Mouse (Mus musculus) liver, postnatal 0 days (tissue): ENCODE measurements around the gene Rin3. TPM values are rescaled to one million over a fixed set of nuclear protein-coding genes. Genes with fewer than 3 reads are reported as not detected.

Experiments used
- ATAC-seq: fragments of 200-750 bp; cut with Nextera tagmentation; 2 replicates; pipeline ENCODE4 v1.8.0; 2017; ENCODE audit warnings: mild to moderate bottlenecking, moderate library complexity
- DNase-seq: peaks from one replicate; pipeline ENCODE4 v3.0.0-alpha.2; 2016
- H3K27ac ChIP-seq: fragments of 300-500 bp; sonication (generic); 2 replicates; pipeline ENCODE4 v1.5.1; 2014; ENCODE audit warnings: antibody characterized with exemption, moderate library complexity, mild to moderate bottlenecking, low read depth
- H3K27me3 ChIP-seq: fragments of 300-500 bp; sonication (generic); 2 replicates; pipeline ENCODE4 v1.6.1; 2014; ENCODE audit warnings: low read length, control low read depth, mixed read lengths; ENCODE audit not compliant: insufficient read depth
- H3K36me3 ChIP-seq: fragments of 300-500 bp; sonication (generic); replicated peaks from 2 replicates; pipeline ENCODE4 v1.6.1; 2014; ENCODE audit warnings: mild to moderate bottlenecking, control low read depth, low read length, moderate library complexity, mixed read lengths; ENCODE audit not compliant: insufficient read depth
- H3K4me1 ChIP-seq: fragments of 300-500 bp; sonication (generic); 2 replicates; pipeline ENCODE4 v1.6.1; 2014; ENCODE audit warnings: antibody characterized with exemption, mild to moderate bottlenecking, control low read depth; ENCODE audit not compliant: insufficient read depth
- H3K4me2 ChIP-seq: fragments of 300-500 bp; sonication (generic); 2 replicates; pipeline ENCODE4 v1.6.1; 2014; ENCODE audit warnings: low read depth, mild to moderate bottlenecking, low read length, moderate library complexity, mixed read lengths
- H3K4me3 ChIP-seq: fragments of 300-500 bp; sonication (generic); 2 replicates; pipeline ENCODE4 v1.5.1; 2014; ENCODE audit warnings: low read depth, low read length
- H3K9ac ChIP-seq: fragments of 300-500 bp; sonication (generic); replicated peaks from 2 replicates; pipeline ENCODE4 v1.6.1; 2014; ENCODE audit warnings: mild to moderate bottlenecking, moderate library complexity
- H3K9me3 ChIP-seq: fragments of 300-500 bp; sonication (generic); 2 replicates; pipeline ENCODE4 v1.6.1; 2016; ENCODE audit warnings: mild to moderate bottlenecking, control low read depth, low read length, mixed read lengths
- CTCF ChIP-seq: sonication (generic); IDR thresholded peaks from 2 replicates; pipeline ENCODE4 v1.5.1; 2016; ENCODE audit warnings: antibody characterized with exemption, low read depth
- EP300 ChIP-seq: IDR thresholded peaks from 2 replicates; pipeline ENCODE4 v1.6.1; 2016; ENCODE audit warnings: antibody characterized with exemption, low read depth, mild to moderate bottlenecking
- WGBS: fragments of 180-500 bp; shearing (Covaris S2); extraction: QIAGEN DNeasy Blood & Tissue Kit; methylation state at CpG from one replicate; pipeline ENCODE4 v1.1.7; 2014; ENCODE audit not compliant: insufficient replicate concordance; 5-methylcytosine and 5-hydroxymethylcytosine counted together
- polyA plus RNA-seq: library from polyadenylated mRNA; unstranded; fragments of >200 nt; fragmentation: Nextera tagmentation; extraction: Ambion mirVana; gene quantifications from 2 replicates; pipeline ENCODE4 v1.2.1, GENCODE M21; 2015

Gene Rin3
- polyA plus RNA-seq, 1 experiment from 2014 or later = 10.0 TPM

GRCm38 (mm10) chr12:102284618-102285159 lies 1.8 kb downstream of the Rin3 start:
- DNase-seq (no peak), ATAC-seq (no peak)
- 28% methylated on average over 3 of the region's 3 CpGs for WGBS

GRCm38 (mm10) chr12:102285318-102285717 lies 2.5 kb downstream of the Rin3 start:
- Histone ChIP-seq H3K36me3 (0 out of 2 replicates have a peak, but pooled peaks cover 3% of the 10 kb centered on the region), H3K27ac (no peak overlapping the region), H3K4me2 (no peak overlapping the region), H3K4me1 (peaks cover 54% of the 10 kb centered on the region), H3K9ac (no peak overlapping the region), H3K27me3 (no peaks in the 10 kb centered on the region), H3K4me3 (no peak overlapping the region), H3K9me3 (no peaks in the 10 kb centered on the region)
- TF ChIP-seq EP300 = no peak
- ATAC-seq (no peak), DNase-seq (no peak)
- 60% methylated on average over 6 of the region's 6 CpGs for WGBS

More at GRCm38 (mm10) chr12:102284618-102285159, 1.8 kb downstream of the Rin3 start:
- no peaks in the 10 kb centered on the region for H3K27me3 ChIP-seq
- no peaks in the 10 kb centered on the region for H3K9me3 ChIP-seq
- H3K4me3 ChIP-seq = peak overlapping the region; percentile 65
- peaks cover 53% of the 10 kb centered on the region for H3K4me1 ChIP-seq
- H3K4me2 ChIP-seq = peak overlapping the region; percentile 86
- H3K36me3 ChIP-seq = 0 out of 2 replicates have a peak, but pooled peaks cover 1% of the 10 kb centered on the region
- TF ChIP-seq EP300 (no peak), CTCF (no peak)
- H3K27ac ChIP-seq = peak overlapping the region; percentile 95; the same call in 1 of the 2 replicates
- peak overlapping the region; percentile 82; the same call in 1 of the 2 replicates for H3K9ac ChIP-seq

DNA sequence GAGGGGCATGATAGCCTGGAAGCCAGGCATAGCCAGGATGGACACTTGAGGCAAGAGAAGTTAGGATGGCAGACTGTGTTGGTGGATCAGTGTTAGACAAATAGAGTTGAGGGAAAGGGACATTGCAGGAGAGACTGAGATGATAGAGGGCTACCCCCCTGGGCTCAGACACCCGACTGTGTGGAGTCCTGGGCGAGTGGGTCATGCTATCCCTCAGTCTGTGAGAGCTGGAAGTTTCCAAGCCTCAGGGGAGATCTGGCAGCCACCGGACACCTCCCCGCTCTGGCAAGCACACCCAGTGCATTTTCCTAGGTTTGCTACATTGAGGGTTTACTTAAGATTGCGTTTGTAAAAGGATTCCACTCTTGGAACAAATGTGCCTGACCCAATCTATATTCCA lies 2.9 kb downstream of the Rin3 start:
- H3K27ac ChIP-seq = no peak overlapping the region
- no peaks in the 10 kb centered on the region for H3K27me3 ChIP-seq
- H3K4me1 ChIP-seq = peaks cover 56% of the 10 kb centered on the region
- DNase-seq (no peak), ATAC-seq (no peak)
- no peak overlapping the region for H3K9ac ChIP-seq
- no peaks in the 10 kb centered on the region for H3K9me3 ChIP-seq
- 0 out of 2 replicates have a peak, but pooled peaks cover 3% of the 10 kb centered on the region for H3K36me3 ChIP-seq
- H3K4me3 ChIP-seq = no peak overlapping the region
- H3K4me2 ChIP-seq = no peak overlapping the region
- TF ChIP-seq CTCF (no peak), EP300 (no peak)
- WGBS = 70% methylated on average over 5 of the region's 5 CpGs

- 67% methylated on average over 10 of the region's 10 CpGs for WGBS
- H3K27me3 ChIP-seq = no peaks in the 10 kb centered on the region
- H3K9me3 ChIP-seq = no peaks in the 10 kb centered on the region
- H3K36me3 ChIP-seq = 0 out of 2 replicates have a peak, but pooled peaks cover 3% of the 10 kb centered on the region
- no peak overlapping the region for H3K4me3 ChIP-seq
- DNase-seq = no peak
- H3K4me1 ChIP-seq = peaks cover 65% of the 10 kb centered on the region
- H3K27ac ChIP-seq = peak overlapping the region; percentile 25
- TF ChIP-seq CTCF (no peak), EP300 (no peak)
- peak overlapping the region; percentile 26; the same call in 1 of the 2 replicates for H3K9ac ChIP-seq
- H3K4me2 ChIP-seq = no peak overlapping the region
- ATAC-seq = no peak
Observed at GRCm38 (mm10) chr12:102286681-102287414, 4.0 kb downstream of the Rin3 start.

DNA sequence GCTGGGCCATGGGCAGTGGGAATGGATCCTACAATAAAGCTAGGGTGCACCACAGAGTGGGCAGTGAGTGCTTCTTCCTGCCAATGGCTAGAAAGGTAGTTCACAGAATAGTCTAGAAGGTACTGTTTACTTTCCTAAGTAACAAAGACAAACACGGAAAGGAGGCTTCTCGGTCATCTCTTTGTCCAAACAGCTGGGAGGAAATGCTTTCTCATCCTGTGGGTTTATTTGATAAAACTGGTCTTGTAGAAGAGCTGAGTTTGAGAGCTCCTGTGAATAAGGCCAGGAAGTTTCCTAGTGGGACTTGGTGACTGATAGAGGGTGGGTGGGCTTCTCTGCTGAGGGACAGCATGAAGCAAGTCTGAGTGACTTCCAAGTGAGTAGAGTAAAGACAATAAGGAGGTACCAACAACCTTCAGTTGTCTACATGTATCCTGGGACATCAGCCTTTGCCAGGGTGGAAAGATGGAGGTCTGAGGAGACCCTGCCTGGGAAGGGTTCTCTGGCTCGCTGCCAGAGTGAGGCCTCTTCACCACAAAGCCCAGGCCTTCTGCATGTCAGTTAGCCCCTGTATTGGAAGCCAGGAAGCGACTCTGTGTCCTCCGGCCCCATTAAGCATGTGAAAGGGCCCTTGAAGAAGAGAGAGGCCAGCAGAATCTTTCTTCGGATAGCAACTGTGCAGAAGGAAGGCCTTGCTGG lies 5.2 kb downstream of the Rin3 start:
- Histone ChIP-seq H3K4me1 (peaks cover 73% of the 10 kb centered on the region), H3K9ac (no peak overlapping the region)
- 40% methylated on average over 6 of the region's 6 CpGs for WGBS

DNA sequence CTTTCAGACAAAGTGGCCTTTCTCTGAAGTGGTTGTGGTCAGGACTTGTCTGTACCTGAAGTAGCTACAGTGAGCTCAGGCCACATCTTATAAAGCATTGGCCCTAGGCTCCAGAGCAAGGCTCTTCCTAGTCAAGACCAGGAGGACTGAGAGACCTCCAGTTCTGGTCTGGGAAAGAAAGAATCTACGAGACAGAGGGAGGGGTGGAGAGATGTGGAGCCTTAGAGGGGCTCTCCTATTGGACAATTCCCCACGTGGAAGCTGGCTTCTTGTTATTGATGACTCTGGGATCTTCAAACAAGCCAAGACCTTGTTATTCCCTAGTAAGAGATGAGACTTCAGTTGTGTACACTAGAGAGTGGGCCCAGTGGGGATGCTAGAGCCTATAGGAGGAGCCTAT lies 6.0 kb downstream of the Rin3 start:
- DNase-seq (no peak), ATAC-seq (no peak)
- H3K9ac ChIP-seq = no peak overlapping the region
- H3K36me3 ChIP-seq = 0 out of 2 replicates have a peak, but pooled peaks cover 3% of the 10 kb centered on the region
- TF ChIP-seq CTCF (no peak), EP300 (no peak)
- peaks cover 72% of the 10 kb centered on the region for H3K4me1 ChIP-seq
- H3K27me3 ChIP-seq = no peaks in the 10 kb centered on the region
- H3K9me3 ChIP-seq = no peaks in the 10 kb centered on the region
- WGBS = 49% methylated on average over 2 of the region's 2 CpGs
- H3K27ac ChIP-seq = no peak overlapping the region
- no peak overlapping the region for H3K4me3 ChIP-seq
- no peak overlapping the region for H3K4me2 ChIP-seq

More for the DNA sequence above, 5.2 kb downstream of the Rin3 start:
- Histone ChIP-seq H3K4me3 (no peak overlapping the region), H3K9me3 (no peaks in the 10 kb centered on the region), H3K27me3 (no peaks in the 10 kb centered on the region), H3K27ac (peak overlapping the region; percentile 25; the same call in 1 of the 2 replicates), H3K36me3 (0 out of 2 replicates have a peak, but pooled peaks cover 3% of the 10 kb centered on the region), H3K4me2 (no peak overlapping the region)
- DNase-seq = no peak
- ATAC-seq = no peak
- TF ChIP-seq EP300 (no peak), CTCF (no peak)
